Mouse (Mus musculus) heart, embryonic 16.5 days (tissue): ENCODE data around the gene Mmp13. TPM values are rescaled to one million over a fixed set of nuclear protein-coding genes. Genes with fewer than 3 reads are reported as not detected.

ENCODE experiments used
- ATAC-seq: fragments of 200-750 bp; cut with Nextera tagmentation; replicated peaks from 2 replicates; pipeline ENCODE4 v1.8.0; 2017; ENCODE audit warnings: moderate number of reproducible peaks; ENCODE audit not compliant: insufficient read depth, low FRiP score; ENCODE audit errors: extremely low read depth
- H3K27ac ChIP-seq: fragments of 300-500 bp; sonication (generic); 2 replicates; pipeline ENCODE4 v1.5.1; 2014; ENCODE audit warnings: mild to moderate bottlenecking, low read length, control low read depth, moderate library complexity
- H3K27me3 ChIP-seq: fragments of 300-500 bp; sonication (generic); 2 replicates; pipeline ENCODE4 v1.6.1; 2014; ENCODE audit warnings: low read length, mixed read lengths; ENCODE audit not compliant: control insufficient read depth, insufficient read depth
- H3K36me3 ChIP-seq: fragments of 300-500 bp; sonication (generic); 2 replicates; pipeline ENCODE4 v1.6.1; 2014; ENCODE audit not compliant: control insufficient read depth, insufficient read depth
- H3K4me1 ChIP-seq: fragments of 300-500 bp; sonication (generic); 2 replicates; pipeline ENCODE4 v1.6.1; 2014; ENCODE audit warnings: low read length, mixed read lengths; ENCODE audit not compliant: control insufficient read depth, insufficient read depth
- H3K4me2 ChIP-seq: fragments of 300-500 bp; sonication (generic); 2 replicates; pipeline ENCODE4 v1.6.1; 2014; ENCODE audit warnings: low read depth, mild to moderate bottlenecking, control low read depth, low read length
- H3K4me3 ChIP-seq: fragments of 300-500 bp; sonication (generic); 2 replicates; pipeline ENCODE4 v1.5.1; 2014; ENCODE audit warnings: mild to moderate bottlenecking, control low read depth, low read length
- H3K9ac ChIP-seq: fragments of 300-500 bp; sonication (generic); 2 replicates; pipeline ENCODE4 v1.6.1; 2014; ENCODE audit warnings: low read length, control low read depth
- H3K9me3 ChIP-seq: fragments of 300-500 bp; sonication (generic); replicated peaks from 2 replicates; pipeline ENCODE4 v1.6.1; 2016; ENCODE audit warnings: low read length; ENCODE audit not compliant: control insufficient read depth
- WGBS: fragments of 180-500 bp; shearing (Covaris S2); extraction: QIAGEN DNeasy Blood & Tissue Kit; methylation state at CpG from one replicate; pipeline ENCODE4 v1.1.7; 2014; 5-methylcytosine and 5-hydroxymethylcytosine counted together
- polyA plus RNA-seq: library from polyadenylated mRNA; unstranded; fragments of >200 nt; fragmentation: Nextera tagmentation; extraction: Ambion mirVana; gene quantifications from 2 replicates; pipeline ENCODE4 v1.2.1, GENCODE M21; 2015

Gene Mmp13
- polyA plus RNA-seq, 1 experiment from 2014 or later: 0.14 TPM

GRCm38 (mm10) chr9:7289901-7290300 is 17.6 kb downstream of the Mmp13 start:
- no peaks in the 10 kb centered on the region for H3K4me1 ChIP-seq
- ATAC-seq: no peak
- no peaks in the 10 kb centered on the region for H3K36me3 ChIP-seq
- no peak overlapping the region for H3K9ac ChIP-seq
- H3K27ac ChIP-seq: no peak overlapping the region
- no peaks in the 10 kb centered on the region for H3K9me3 ChIP-seq
- 78% methylated on average over 12 of the region's 12 CpGs for WGBS
- no peak overlapping the region for H3K4me3 ChIP-seq
- H3K27me3 ChIP-seq: no peaks in the 10 kb centered on the region
- H3K4me2 ChIP-seq: no peak overlapping the region

- WGBS: 16% methylated on average over 1 of the region's 1 CpGs
- ATAC-seq: no peak
- no peaks in the 10 kb centered on the region for H3K9me3 ChIP-seq
These were observed 19.8 kb downstream of the Mmp13 start for GRCm38 (mm10) chr9:7292132-7292531.

GRCm38 (mm10) chr9:7331847-7332246 is 59.5 kb downstream of the Mmp13 start:
- Histone ChIP-seq H3K4me3 (no peak overlapping the region), H3K36me3 (no peaks in the 10 kb centered on the region), H3K4me1 (no peaks in the 10 kb centered on the region), H3K4me2 (no peak overlapping the region), H3K27me3 (no peaks in the 10 kb centered on the region), H3K9ac (no peak overlapping the region), H3K27ac (no peak overlapping the region), H3K9me3 (no peaks in the 10 kb centered on the region)
- no peak for ATAC-seq

More at GRCm38 (mm10) chr9:7292132-7292531, 19.8 kb downstream of the Mmp13 start:
- no peak overlapping the region for H3K4me3 ChIP-seq
- no peaks in the 10 kb centered on the region for H3K27me3 ChIP-seq
- no peaks in the 10 kb centered on the region for H3K4me1 ChIP-seq
- no peak overlapping the region for H3K4me2 ChIP-seq
- H3K9ac ChIP-seq: no peak overlapping the region
- H3K27ac ChIP-seq: no peak overlapping the region
- no peaks in the 10 kb centered on the region for H3K36me3 ChIP-seq

Other genes with a start within 250 kb of the Mmp13 start
- 6.2 TPM in 2 replicates for gene Dync2h1, start 88.1 kb upstream of the Mmp13 start, polyA plus RNA-seq
- gene Dcun1d5, start 88.0 kb upstream of the Mmp13 start, polyA plus RNA-seq: 84.6 and 93.7 TPM in 2 replicates
- gene Mmp12, start 71.9 kb downstream of the Mmp13 start, polyA plus RNA-seq: 1.7 and 1.8 TPM in 2 replicates
- not detected in 2 replicates for gene Mmp1b, start 115.5 kb downstream of the Mmp13 start, polyA plus RNA-seq
- gene Mmp3, start 173.3 kb downstream of the Mmp13 start, polyA plus RNA-seq: not detected in 2 replicates
- not detected in 2 replicates for gene Mmp10, start 229.8 kb downstream of the Mmp13 start, polyA plus RNA-seq